Mouse (Mus musculus): ENCODE measurements around the gene C2cd4d. TPM values are rescaled to one million over a fixed set of nuclear protein-coding genes. Genes with fewer than 3 reads are reported as not detected.

C2cd4d gene
- total and polyA plus RNA-seq, 2 experiments, result 0.18 to 2.5 TPM

DNA sequence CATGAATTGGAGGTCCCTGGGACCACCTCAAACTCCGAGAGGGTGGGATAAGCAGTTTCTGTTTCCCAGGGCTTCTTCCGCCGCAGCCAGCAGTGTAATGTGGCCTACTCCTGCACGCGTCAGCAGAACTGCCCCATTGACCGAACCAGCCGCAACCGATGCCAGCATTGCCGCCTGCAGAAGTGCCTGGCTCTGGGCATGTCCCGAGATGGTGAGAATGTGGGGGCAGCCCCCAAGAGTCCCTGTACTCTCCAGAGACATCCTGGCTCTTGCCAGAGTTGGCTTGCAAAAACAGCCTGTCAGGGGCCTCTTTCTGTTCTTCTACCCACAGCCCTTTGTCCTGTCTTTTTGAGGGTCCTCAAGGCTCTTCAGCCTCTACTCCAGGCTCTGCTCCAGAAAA, 25.2 kb downstream of the C2cd4d start:
- H3K4me1 ChIP-seq (ENCODE audit: control insufficient read depth, insufficient read depth, low read length), result peaks cover 2% of the 10 kb centered on the region; the same call in 1 of the 2 replicates
- H3K9ac ChIP-seq (ENCODE audit: low read depth, low read length), result no peak overlapping the region
- no peak for DNase-seq (ENCODE audit: extremely low read depth, low read depth, low spot score)
- peaks cover 24% of the 10 kb centered on the region for H3K36me3 ChIP-seq (ENCODE audit: control insufficient read depth, insufficient read depth, low read length)
- no peak overlapping the region for H3K27ac ChIP-seq (replicated peaks; ENCODE audit: insufficient read depth, low read depth, low read length)
- no peaks in the 10 kb centered on the region for H3K79me2 ChIP-seq (ENCODE audit: control insufficient read depth, insufficient read depth, low read length)
- TF ChIP-seq POLR2A (IDR thresholded peaks at IDR 0.05; ENCODE audit: extremely low read depth, insufficient read depth, low read length) (no peak), CTCF (IDR thresholded peaks at IDR 0.05; ENCODE audit: low read depth, low read length) (no peak)
- WGBS, result 93% methylated on average over 10 of the region's 10 CpGs
- H3K27me3 ChIP-seq (ENCODE audit: control insufficient read depth, insufficient read depth, low read length), result no peaks in the 10 kb centered on the region
- H3K4me3 ChIP-seq (ENCODE audit: insufficient read depth, low read depth, low read length), result no peak overlapping the region

DNA sequence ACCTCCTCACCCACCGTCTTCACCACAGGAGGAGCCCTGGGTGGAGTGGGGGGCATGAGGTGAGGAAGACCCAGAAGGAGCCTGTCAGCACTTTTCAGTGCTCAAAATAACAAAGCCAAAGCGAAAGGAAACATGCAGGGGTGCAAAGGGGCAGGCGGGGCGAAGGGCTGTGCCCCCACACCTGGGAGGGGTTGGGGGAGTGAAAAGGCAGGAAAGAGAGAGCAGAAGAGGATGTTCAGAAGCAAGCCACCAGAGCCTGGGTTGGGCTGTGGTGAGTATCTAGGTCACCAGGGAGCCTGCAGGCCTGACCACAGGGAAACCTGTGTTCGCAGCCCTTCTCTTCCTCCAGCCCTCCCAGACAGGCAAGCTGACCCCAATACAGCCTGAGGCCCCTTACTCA, 25.8 kb downstream of the C2cd4d start:
- DNase-seq (ENCODE audit: extremely low read depth, low read depth, low spot score), result no peak
- Histone ChIP-seq H3K9ac (ENCODE audit: low read depth, low read length) (no peak overlapping the region), H3K27ac (replicated peaks; ENCODE audit: insufficient read depth, low read depth, low read length) (no peak overlapping the region), H3K4me3 (ENCODE audit: insufficient read depth, low read depth, low read length) (no peak overlapping the region), H3K27me3 (ENCODE audit: control insufficient read depth, insufficient read depth, low read length) (no peaks in the 10 kb centered on the region), H3K36me3 (ENCODE audit: control insufficient read depth, insufficient read depth, low read length) (peaks cover 27% of the 10 kb centered on the region), H3K79me2 (ENCODE audit: control insufficient read depth, insufficient read depth, low read length) (no peaks in the 10 kb centered on the region), H3K4me1 (ENCODE audit: control insufficient read depth, insufficient read depth, low read length) (peaks cover 2% of the 10 kb centered on the region; the same call in 1 of the 2 replicates)
- no peak for TF ChIP-seq POLR2A (IDR thresholded peaks at IDR 0.05; ENCODE audit: extremely low read depth, insufficient read depth, low read length)
- TF ChIP-seq CTCF (IDR thresholded peaks at IDR 0.05; ENCODE audit: low read depth, low read length), result no peak
- WGBS, result 80% methylated on average over 5 of the region's 5 CpGs

DNA sequence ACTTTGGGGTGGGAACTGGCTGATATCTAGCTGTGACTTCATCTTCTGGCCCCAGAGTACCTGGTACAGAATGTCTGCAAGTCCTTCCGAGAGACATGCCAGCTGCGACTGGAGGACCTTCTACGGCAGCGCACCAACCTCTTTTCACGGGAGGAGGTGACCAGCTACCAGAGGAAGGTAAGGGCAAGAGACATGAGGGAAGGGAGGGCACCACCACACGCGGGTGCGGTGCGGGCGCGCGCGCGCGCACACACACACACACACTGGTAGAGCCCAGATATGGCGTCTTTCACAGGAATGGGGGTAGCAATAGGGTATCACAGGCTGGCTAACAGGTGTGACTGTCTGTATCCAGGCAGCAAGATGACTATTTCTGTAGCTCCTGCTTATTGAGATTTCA, 27.2 kb downstream of the C2cd4d start:
- Histone ChIP-seq H3K4me1 (ENCODE audit: control insufficient read depth, insufficient read depth, low read length) (no peaks in the 10 kb centered on the region), H3K27ac (replicated peaks; ENCODE audit: insufficient read depth, low read depth, low read length) (no peak overlapping the region), H3K27me3 (ENCODE audit: control insufficient read depth, insufficient read depth, low read length) (no peaks in the 10 kb centered on the region), H3K9ac (ENCODE audit: low read depth, low read length) (no peak overlapping the region), H3K79me2 (ENCODE audit: control insufficient read depth, insufficient read depth, low read length) (no peaks in the 10 kb centered on the region), H3K4me3 (ENCODE audit: insufficient read depth, low read depth, low read length) (no peak overlapping the region), H3K36me3 (ENCODE audit: control insufficient read depth, insufficient read depth, low read length) (peaks cover 32% of the 10 kb centered on the region)
- TF ChIP-seq POLR2A (IDR thresholded peaks at IDR 0.05; ENCODE audit: extremely low read depth, insufficient read depth, low read length) (no peak), CTCF (IDR thresholded peaks at IDR 0.05; ENCODE audit: low read depth, low read length) (no peak)
- no peak for DNase-seq (ENCODE audit: extremely low read depth, low read depth, low spot score)
- WGBS, result 94% methylated on average over 16 of the region's 16 CpGs

DNA sequence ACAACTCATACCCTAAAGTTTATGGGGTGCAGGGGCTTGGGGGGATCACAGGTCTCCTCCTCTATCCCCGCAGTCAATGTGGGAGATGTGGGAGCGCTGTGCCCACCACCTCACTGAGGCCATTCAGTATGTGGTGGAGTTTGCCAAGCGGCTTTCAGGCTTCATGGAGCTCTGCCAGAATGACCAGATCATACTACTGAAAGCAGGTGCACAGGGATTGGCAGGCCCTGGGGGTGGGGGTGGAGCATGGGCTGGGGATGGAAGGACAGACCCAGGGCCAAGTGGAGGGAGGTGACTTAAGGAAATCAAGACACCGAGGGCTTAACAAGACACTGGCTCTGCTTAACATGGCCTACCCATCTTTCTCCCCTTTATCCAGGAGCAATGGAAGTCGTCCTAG, 28.8 kb downstream of the C2cd4d start:
- 77% methylated on average over 5 of the region's 5 CpGs for WGBS
- H3K36me3 ChIP-seq (ENCODE audit: control insufficient read depth, insufficient read depth, low read length), result peaks cover 41% of the 10 kb centered on the region
- H3K9ac ChIP-seq (ENCODE audit: low read depth, low read length), result no peak overlapping the region
- no peak for DNase-seq (ENCODE audit: extremely low read depth, low read depth, low spot score)
- H3K4me1 ChIP-seq (ENCODE audit: control insufficient read depth, insufficient read depth, low read length), result no peaks in the 10 kb centered on the region
- TF ChIP-seq POLR2A (IDR thresholded peaks at IDR 0.05; ENCODE audit: extremely low read depth, insufficient read depth, low read length) (no peak), CTCF (IDR thresholded peaks at IDR 0.05; ENCODE audit: low read depth, low read length) (no peak)
- H3K79me2 ChIP-seq (ENCODE audit: control insufficient read depth, insufficient read depth, low read length), result no peaks in the 10 kb centered on the region
- no peaks in the 10 kb centered on the region for H3K27me3 ChIP-seq (ENCODE audit: control insufficient read depth, insufficient read depth, low read length)
- no peak overlapping the region for H3K27ac ChIP-seq (replicated peaks; ENCODE audit: insufficient read depth, low read depth, low read length)
- H3K4me3 ChIP-seq (ENCODE audit: insufficient read depth, low read depth, low read length), result no peak overlapping the region

DNA sequence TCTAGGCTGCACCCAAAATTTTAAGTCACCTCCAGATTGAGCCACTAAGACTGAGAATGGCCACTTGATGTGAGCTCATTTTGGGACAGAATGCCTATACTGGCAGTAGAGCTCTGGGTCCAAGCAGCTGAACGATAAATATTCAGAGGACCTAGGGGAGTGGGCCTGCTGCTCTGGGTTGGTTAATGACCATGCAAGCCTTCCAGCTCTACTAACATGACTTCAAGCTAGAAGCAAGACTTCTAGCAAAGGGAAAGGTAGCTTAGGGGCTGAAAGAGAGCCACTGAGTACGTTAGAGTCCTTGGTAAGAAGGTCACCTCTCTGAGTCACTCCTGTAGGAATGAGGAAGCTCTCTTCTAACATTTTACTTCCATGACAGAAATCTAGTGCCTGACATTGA, 29.9 kb downstream of the C2cd4d start:
- Histone ChIP-seq H3K27me3 (ENCODE audit: control insufficient read depth, insufficient read depth, low read length) (no peaks in the 10 kb centered on the region), H3K27ac (replicated peaks; ENCODE audit: insufficient read depth, low read depth, low read length) (no peak overlapping the region), H3K36me3 (ENCODE audit: control insufficient read depth, insufficient read depth, low read length) (peaks cover 40% of the 10 kb centered on the region), H3K4me1 (ENCODE audit: control insufficient read depth, insufficient read depth, low read length) (no peaks in the 10 kb centered on the region), H3K4me3 (ENCODE audit: insufficient read depth, low read depth, low read length) (no peak overlapping the region), H3K9ac (ENCODE audit: low read depth, low read length) (no peak overlapping the region), H3K79me2 (ENCODE audit: control insufficient read depth, insufficient read depth, low read length) (no peaks in the 10 kb centered on the region)
- TF ChIP-seq CTCF (IDR thresholded peaks at IDR 0.05; ENCODE audit: low read depth, low read length), result no peak
- no peak for TF ChIP-seq POLR2A (IDR thresholded peaks at IDR 0.05; ENCODE audit: extremely low read depth, insufficient read depth, low read length)
- DNase-seq (ENCODE audit: extremely low read depth, low read depth, low spot score), result no peak
- WGBS, result 86% methylated on average over 2 of the region's 2 CpGs

DNA sequence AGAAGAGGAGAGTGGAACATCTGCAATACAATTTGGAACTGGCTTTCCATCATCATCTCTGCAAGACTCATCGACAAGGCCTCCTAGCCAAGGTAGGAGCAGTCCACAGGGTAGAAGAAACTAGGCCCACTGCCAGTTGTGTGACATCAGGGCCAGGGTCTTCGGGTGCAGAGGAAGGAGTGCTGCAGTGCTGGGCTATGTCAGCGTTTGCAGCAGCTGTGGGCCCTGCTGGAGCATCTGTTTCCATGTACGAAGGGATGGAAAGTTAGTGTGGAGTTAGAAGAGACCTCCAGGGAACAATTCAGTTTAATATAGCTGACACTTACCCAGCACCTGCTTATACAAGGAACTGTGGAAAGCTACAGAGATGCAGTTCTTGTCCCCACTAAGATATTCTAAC, 30.8 kb downstream of the C2cd4d start:
- no peaks in the 10 kb centered on the region for H3K4me1 ChIP-seq (ENCODE audit: control insufficient read depth, insufficient read depth, low read length)
- no peak overlapping the region for H3K27ac ChIP-seq (replicated peaks; ENCODE audit: insufficient read depth, low read depth, low read length)
- 81% methylated on average over 4 of the region's 4 CpGs for WGBS
- no peak overlapping the region for H3K4me3 ChIP-seq (ENCODE audit: insufficient read depth, low read depth, low read length)
- no peak for TF ChIP-seq POLR2A (IDR thresholded peaks at IDR 0.05; ENCODE audit: extremely low read depth, insufficient read depth, low read length)
- no peak for TF ChIP-seq CTCF (IDR thresholded peaks at IDR 0.05; ENCODE audit: low read depth, low read length)
- H3K27me3 ChIP-seq (ENCODE audit: control insufficient read depth, insufficient read depth, low read length), result no peaks in the 10 kb centered on the region
- no peaks in the 10 kb centered on the region for H3K79me2 ChIP-seq (ENCODE audit: control insufficient read depth, insufficient read depth, low read length)
- DNase-seq (ENCODE audit: extremely low read depth, low read depth, low spot score), result no peak
- H3K36me3 ChIP-seq (ENCODE audit: control insufficient read depth, insufficient read depth, low read length), result peaks cover 37% of the 10 kb centered on the region
- H3K9ac ChIP-seq (ENCODE audit: low read depth, low read length), result no peak overlapping the region

Data from liver, adult 2 months (tissue).